Mouse (Mus musculus): ENCODE data around the gene Tm9sf4. TPM values are rescaled to one million over a fixed set of nuclear protein-coding genes. Genes with fewer than 3 reads are reported as not detected.
A peak's percentile ranks its signal among the peaks of the same experiment; 100 is the strongest.

Gene Tm9sf4
- total RNA-seq (2021): 10 to 100 TPM; 68.7 to 73.8 TPM

DNA sequence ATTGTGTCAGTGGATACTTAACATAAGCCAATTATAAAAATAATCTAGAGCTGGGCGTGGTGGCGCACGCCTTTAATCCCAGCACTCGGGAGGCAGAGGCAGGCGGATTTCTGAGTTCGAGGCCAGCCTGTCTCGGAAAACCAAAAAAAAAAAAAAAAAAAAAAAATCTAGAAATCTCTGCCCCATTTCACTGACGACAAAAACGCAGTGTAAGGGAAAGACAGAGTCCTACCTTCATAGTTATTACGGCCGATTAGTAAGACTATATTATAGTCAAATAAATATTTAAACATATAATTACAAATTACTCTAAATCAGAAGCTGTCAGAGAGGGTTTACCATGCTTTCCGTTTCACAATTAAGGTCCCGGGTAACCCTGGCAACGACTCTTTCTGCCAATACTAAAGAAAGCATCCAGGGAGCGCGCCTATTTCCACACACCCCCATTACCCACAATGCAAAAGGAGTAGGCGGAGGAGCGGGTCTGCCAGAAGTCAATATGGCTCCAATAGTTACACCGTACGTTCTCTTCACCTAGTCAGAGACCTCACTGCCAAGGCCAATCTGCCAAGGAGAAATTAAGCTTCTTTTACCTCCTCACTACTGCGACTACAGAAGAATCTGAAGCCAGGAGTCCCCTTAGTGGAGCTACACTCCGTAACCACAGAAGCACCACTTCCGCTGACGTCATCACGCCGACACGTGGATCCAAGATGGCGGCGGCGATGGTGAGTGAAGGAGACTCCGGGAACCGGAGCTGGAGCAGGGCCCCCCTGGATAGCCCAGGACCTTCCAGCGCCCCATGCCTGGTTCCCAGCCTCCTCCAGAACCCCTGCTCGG, at the start of gene Tm9sf4:
TSS of gene Tm9sf4 (plus strand) at position 460 of the 840 bp plus-strand sequence.
- DNase-seq: peak; percentile 92

DNA sequence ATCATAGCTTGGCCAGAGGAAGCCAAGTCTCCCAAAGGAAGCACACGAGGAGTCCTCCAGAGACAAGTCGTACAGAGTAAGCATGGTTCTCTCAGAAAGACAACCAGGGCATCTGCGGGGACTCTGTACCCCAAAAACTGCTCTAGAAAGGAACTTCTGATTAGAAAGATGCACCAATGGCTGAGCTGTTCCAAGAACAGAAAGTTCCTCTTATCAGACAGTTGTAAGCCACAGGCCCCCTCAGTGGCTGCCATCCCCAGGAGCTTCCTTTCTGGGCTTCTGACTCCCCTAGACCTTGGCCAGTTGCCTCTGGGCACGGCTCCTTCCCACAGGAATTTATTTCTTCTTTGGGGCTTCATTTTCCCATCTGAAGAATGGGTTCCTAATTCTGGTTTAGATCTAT, 45.4 kb upstream of the Tm9sf4 start:
- DNase-seq: no peak

DNA sequence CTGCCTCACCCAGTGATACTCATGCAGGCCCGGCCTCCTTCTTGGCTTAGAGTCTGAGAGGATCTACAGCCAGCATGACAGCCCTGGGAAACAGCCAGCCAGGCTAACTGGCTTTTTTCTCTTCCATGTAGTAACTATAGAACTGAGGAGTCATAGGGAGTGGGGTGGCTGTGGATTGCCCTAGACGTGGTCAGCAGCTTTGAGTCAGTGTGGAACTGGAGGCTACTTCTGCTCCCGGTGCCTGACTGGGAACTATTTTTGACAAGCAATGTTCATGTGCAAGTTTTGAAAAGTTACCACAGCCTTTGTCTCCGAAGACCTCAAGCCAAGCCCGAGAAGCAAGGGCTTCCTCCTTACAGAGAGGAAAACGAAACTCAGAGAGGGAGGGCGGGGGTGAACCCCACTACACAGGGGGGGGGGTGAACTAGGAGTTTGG, 44.0 kb upstream of the Tm9sf4 start:
- DNase-seq: peak; percentile 14

DNA sequence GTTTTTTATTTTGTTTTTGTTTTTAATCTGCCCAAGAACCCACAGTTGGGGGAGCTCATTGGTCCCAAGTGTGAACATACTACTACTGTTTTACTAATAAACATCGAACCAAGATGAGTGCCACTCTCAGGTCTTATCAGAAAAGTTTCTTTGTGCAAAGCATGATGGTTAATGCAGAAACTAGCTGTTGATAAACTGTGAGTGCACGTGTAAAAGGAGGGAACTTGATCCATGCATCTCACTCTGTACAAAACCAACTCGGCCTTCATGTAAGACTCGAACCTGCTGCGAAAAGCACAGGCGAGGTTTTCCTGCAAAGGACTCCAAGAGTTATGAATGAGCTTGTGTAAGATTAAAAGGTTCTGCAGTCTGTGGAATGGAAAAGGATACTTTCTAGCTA, 41.6 kb upstream of the Tm9sf4 start:
- DNase-seq: no peak

DNA sequence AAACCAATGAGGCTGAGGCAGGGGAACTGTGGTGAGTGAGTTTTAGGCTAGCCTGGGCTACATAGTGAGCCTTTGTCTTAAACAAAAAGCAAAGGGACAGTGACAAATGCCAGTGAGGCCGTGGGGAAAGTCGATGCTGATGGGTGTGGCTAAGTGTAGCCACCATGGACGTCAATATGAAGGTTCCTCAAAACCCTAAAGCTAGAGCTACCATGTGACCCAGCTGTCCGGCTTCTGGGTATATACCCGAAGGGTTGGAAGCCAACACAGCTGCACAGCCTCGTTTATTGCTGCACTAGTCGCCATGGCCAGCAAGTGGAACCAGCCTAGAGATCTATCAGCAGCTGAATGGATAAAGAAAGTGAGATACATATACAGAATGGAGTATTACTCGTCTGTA, 41.0 kb upstream of the Tm9sf4 start:
- no peak for DNase-seq

DNA sequence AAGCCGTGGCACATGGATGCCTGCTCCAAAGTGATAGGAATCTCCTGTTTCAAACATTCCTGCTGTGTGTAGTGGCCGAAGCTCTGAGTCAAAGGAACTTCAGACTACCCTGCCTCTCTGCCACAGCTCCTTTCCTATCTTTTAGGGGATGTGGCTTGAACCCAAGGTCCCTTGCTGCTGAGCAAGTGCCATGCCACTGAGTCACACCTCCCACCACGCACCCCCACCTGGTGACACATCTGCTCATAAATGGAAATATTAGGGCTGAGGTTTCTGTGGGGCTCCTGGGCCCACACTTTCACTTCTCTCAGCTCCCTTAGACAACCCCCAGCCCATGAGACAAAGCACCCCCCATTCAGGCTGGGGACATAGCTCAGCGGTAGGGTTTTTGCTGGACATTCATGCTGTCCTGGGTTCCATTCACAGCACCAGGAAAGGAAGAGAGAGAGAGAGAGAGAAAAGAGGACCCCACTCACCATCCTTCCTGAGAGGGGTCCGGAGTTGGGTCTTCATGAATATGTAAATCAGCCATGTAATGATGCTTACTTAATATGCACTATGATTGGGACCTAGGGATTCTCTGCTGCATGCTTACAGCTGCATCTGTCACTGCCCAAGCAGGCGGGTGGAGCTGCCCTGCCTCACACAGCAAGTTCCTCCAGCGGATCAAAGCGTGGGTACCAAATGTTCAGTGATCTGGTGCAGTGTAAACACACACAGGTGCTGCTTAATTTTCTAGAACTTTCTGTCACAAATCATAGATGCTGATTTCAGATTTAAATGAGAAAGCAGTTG, 39.1 kb upstream of the Tm9sf4 start:
- no peak for DNase-seq

DNA sequence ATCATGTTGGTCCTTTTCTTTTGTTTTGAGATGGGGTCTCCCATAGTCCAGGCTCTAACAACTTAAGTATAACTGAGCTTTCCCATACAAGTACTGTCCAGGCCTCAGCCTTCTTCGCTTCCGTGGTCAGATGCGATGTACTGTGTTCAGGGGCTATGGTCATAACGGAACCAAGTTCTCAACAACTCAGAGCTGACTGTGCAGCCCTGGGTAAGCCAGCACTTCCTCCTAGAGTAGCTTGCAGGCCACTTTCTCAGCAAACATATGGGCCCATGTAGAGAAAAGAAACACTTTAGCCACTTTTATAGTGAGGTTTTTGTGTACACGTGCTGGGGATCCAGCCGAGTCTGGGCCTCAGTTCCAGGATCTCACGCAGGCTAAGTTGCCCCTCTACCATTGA, 38.4 kb upstream of the Tm9sf4 start:
- no peak for DNase-seq

DNA sequence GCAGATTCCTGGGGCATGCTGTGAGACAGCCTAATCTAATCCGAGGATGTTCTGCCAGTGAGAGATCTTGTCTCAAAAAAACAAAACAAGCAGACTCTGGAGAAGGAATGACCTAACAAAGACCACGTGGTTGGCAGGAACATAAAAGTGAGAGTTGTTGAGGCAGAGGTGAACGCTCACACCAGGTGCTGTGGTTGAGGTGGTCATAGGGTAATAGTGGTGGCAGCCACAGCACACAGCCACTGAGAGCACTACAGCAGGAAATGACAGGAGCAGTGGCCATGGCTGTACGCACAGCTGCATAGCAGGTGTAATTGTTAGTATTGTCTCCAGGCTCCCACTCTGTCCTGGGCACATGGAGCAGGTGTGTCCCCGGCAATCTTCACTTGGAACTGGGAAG, 35.2 kb upstream of the Tm9sf4 start:
- no peak for DNase-seq

DNA sequence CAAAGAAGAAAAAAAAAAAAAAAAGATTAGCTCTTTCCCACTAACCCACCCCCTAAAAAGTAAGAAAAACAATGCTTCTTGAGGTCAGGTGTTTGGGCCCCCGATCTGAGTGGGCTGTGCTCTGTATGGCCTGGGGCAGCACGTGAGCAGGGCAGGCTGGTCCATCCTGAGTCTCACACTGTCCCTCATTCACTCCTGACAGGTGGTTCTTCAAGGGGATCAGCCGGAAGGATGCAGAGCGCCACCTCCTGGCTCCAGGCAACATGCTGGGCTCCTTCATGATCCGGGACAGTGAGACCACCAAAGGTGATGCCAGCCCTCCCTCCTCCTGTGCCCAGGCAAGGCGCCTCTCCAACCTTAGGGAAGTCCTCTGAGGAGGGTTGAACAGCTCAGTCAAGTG, 30.1 kb upstream of the Tm9sf4 start:
- DNase-seq: peak; percentile 37

DNA sequence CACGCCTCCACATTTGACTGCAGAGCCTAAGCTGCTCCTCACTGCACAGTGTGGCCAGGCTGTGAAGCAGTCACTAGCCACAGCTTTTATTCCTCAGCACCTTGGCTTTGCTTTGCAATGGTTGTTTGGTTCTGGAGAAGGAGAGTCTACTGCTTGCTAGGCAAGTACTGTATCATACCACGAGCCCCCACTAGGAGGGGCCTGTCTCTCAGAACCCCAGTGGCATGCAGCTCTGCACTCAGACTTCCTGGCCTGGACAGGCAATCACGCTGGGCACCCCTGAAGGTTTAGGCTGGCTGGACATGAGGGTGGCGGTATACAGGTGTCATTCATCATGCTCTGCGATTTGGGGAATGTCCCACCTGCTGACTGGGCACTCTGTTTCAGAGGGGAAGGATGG, 26.9 kb upstream of the Tm9sf4 start:
- DNase-seq: peak; percentile 33

DNA sequence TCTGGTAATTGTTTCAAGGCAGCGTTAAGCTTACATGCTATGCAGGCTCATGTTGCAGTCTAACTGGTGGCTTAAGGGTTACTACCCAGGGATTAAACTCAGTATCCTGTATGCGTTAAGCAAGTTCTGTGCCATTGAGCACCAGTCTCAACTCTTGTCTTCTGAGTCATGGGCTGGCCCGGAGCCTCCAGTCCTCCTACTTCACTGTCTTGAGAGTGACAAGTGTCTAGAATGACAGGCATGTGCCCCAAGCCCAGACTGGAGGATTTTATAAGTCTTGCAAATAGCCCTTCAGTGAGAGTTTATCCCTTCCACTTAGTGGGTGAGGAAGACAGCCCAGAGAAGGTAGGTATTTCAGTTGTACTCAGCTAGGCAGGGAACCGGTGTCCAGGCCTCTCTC, 24.9 kb upstream of the Tm9sf4 start:
- DNase-seq: no peak

DNA sequence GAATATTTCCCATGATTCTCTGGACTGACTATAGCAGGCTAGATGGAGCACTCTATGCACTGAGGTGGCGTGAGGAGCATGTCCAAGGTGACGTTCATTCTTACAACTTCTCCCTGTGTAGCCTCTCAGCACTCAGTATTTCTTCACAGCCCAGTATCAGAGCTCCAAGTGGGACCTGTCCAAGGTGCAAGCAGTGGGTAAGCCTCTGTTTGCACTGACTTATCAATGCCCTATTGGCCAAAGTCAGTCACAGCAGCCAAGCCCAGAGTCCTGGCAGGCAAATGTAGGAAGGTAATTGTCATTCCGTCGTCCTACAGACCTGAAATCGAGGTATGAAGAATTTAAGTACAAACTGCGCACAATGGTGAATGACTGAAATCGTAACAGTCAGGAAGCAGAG, 21.9 kb upstream of the Tm9sf4 start:
- no peak for DNase-seq

DNA sequence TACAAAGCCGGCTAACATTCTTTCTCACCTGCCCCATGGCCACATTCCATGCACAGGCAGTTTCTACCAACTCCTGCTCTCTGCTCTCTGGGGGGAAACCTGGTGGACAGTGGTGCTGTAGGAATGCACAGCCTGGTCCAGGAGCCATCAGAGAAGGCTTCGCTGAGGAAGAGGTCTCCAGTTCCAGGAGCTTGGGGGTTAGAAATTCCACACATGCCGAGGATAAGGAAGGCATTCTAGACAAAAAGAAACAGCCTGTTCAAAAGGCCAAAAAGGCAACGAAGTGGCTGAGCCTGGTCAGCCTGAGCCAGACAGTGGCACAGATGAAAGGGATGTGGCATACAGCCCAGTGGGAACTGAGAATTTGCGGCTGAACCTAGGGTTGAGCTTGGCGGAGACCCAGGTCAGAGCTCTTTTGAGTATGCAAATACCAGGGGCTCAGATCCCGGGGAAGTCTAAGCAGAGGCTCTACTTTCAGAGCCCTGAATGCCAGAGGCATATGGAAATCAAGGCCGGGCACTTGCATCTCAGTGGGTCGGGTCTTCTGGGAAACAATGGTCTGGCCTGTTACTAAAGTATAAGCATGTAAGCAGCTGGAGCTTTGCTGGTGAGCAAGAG, 21.0 kb upstream of the Tm9sf4 start:
- DNase-seq: peak; percentile 74

DNA sequence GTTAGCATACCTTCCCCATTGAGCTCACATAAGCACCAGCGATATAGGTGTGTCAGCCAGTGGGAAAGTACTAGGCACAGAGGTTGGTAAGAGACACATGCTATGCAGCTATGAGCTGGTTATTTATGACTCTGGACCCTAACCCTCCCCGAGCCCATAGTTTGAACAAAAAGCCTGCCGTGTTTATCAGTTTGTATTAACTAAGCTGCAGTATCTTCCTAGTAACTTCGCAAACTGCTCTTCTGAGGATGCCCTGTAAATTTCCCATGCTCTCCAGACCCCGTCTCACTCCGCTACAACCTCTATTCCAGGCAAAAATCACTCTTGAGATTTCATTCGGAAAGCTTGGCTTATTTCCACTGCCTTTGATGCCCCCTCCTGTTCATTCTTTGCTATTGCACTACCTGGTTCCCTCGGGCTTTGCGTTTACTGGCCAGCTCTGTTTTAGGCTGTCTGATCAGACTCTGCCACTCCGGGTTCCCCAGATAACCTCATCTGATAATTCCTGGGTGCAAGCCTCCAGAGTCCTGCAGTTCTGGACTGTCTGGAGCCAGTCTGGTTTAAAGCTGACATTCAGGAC, 18.4 kb upstream of the Tm9sf4 start:
- DNase-seq: peak; percentile 72

DNA sequence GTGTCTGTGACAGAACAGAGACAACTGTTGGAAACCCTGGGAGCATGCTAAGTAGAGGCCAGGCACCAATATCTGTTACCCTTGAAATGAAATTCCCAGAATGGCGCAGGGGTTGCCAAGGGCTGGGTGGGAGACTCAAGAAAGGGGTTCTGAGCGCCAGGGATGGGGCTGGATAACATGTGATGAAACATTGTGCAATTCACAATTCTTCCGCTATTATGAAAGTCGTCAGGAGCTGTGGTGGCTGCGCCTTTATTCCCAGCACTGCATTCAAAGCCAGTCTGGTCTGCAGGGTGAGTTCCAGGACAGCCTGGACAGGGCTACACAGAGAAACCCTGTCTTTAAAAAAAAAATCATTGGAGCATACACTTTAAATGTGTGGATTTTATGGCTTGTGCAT, 15.8 kb upstream of the Tm9sf4 start:
- DNase-seq: no peak

DNA sequence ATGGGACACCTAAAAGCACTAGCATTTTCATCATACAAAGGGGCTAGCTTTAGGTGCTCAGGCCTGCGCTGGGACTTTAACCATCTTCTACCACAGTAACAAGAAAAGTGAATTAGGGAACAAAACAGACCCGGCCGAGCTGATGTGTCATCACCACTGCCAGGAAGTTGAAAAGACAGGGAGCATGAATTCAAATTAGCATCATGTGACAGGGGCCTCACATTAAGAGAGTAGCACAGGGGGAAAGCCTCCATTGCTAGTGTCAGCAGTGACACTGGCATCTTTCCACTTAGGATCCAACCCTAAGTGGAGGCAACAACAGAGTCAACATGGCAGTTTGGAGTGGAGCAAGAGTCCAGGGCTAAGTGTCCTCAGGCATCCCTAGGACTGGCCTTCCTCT, 13.9 kb upstream of the Tm9sf4 start:
- no peak for DNase-seq

DNA sequence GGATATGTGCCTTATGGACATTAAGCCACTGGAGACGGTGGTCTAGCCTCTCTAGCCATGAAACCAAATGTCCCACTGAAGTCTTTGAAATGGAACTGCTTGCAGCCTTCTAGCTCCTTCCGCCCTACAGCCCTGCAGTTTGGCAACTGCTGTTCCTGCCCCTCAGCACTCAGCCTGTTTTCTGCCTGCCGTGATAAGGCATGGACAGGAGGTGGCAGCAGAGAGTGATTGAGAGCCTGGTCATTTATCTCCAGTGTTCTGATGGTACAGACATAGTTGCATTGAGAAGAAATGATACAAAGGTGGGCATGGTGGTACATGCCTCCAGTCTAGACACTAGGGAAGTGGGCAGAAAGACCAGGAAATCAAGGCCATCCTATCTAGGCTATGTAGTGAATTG, 13.4 kb upstream of the Tm9sf4 start:
- peak; percentile 85 for DNase-seq

DNA sequence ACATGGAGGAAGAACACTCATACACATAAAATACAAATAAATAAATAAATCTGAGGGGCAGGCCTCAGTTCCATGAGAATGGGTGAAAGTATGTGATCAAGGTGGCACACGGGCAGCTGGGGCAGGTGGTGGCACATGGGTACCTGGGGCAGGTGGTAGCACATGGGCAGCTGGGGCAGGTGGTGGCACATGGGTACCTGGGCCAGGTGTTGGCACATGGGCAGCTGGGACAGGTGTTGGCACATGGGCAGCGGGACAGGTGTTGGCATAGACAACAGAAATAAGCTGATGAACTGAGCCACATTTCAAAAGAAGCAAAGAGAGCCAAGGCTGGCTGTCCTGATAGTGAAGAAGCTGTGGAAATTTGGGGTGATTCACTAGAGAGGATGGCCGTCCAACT, 11.4 kb upstream of the Tm9sf4 start:
- DNase-seq: no peak

DNA sequence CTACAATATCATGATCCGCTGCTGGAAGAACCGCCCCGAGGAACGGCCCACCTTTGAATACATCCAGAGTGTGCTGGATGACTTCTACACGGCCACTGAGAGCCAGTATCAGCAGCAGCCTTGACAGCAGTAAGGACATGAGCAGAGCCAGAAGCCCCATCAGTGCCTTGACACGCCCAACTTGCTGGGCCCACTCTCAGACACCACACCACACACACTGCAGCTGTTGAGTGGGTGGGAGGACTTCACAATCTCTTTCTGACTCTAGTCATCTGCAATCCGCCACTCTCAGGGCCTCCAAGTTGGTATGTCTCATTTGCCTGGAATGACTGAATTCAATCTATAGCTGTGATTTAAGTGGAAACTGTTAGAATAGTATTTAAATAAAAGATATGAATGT, 10.1 kb upstream of the Tm9sf4 start:
- no peak for DNase-seq

DNA sequence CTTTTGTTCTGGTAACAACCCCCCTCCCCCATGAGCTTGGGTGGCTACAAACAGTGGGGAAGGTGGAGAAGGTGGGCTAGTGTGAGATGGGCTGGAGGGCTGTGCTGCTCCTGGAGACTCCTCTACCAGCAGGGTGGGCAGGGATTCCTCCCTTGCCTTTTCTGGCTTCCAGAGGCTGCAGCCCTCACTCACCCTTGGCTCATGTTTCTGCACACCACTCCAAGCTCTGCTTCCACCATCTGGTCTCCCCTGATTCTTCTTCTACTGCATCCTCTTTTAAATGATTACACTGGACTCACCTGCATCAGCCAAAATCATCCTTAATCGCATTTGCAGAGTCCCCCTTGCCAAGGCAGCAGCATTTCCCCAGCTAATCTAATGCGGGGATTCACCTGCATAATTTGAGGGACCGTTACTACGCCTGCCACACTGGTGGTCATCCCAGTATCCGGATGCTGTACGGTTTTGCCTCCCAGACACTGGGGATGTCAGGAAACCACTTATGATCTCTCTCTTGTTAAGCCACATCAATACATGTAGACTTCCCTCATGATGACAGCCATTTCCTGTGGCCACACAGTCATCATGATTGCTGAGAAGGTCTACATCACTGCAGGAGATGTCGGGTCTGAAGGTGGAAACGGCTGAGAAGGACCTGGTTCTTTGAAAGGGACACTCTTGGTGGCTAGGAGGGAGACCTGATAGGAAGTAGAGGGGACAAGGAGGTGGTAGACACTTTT, 9.0 kb upstream of the Tm9sf4 start:
- no peak for DNase-seq

DNA sequence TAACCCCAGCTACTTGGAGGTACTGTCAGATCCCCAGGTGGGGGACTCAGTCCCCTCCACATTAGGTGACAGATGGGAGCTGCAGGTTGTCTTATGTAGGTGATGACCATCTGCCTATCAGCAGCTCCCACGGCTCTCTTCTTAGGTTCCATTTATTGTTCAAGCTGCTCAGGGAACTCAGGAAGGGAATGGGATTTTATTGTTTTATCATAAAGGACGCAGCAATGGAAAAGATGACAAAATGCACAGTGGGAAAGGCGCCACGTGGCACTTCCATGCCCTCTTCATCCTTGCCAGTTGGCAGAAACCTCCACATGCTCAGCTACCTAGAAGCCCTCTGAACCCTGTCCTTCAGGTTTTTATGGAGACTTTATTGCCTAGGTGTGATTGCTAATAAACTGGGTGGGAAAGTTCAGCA, 8.1 kb upstream of the Tm9sf4 start:
- no peak for DNase-seq

DNA sequence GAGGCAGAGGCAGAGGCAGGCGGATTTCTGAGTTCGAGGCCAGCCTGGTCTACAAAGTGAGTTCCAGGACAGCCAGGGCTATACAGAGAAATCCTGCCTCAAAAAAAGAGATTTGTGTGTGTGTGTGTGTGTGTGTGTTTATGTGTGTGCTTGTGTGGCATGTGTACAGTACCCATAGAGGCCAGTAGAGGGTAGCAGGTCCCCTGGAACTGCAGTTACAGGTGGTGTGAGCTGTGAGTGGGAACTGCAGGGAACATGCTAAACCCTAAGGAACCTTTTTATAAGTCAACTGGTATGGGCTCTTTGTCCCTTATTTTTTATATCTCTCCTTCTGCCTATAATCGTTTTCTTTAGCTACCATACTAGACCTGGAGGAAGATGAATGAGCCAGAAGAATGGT, 3.8 kb upstream of the Tm9sf4 start:
- DNase-seq: no peak
